Mouse (Mus musculus) adrenal gland, adult 8-10 months (tissue): Measurements from ENCODE around the gene Hlx. TPM values are rescaled to one million over a fixed set of nuclear protein-coding genes. Genes with fewer than 3 reads are reported as not detected.

ENCODE experiments used
- DNase-seq: peaks from one replicate; pipeline ENCODE4 v3.0.0; 2022
- total RNA-seq, 4 experiments: library from RNA; stranded (reverse); gene quantifications; 2 replicates each; pipeline ENCODE4 v1.2.4; 2022

The Hlx gene
- 10 to 100 TPM; 10.0 to 16.0 (median 12.7) TPM for total RNA-seq

DNA sequence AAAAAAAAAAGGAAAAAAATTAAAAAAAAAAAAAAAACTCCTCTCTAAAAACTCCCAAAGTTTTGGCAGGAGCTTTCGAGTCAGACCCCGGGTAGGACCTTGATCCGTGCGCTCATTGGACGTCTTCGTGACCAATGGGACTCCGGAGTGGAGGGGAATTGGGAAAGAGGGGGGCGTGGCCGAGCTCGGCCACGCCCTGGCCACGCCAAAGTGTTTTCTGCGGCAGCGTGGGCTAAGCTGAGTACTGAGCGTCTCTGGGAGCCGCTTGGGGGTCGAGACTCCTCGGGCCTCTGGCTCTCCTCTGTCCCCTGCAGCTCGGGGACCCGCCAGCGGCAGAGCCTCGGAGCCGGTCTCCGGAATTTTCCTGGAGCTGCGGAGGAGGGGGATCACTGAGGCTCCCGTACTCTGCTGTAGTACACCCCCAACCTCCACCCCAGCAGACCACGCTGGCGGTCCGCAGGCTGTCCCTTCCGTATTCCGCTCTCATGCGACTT, at the start of gene Hlx:
Gene Hlx (minus strand): TSS at position 64 of the 494 bp plus-strand sequence.
- peak; percentile 62 for DNase-seq

GRCm38 (mm10) chr1:184782161-184782513, 49.7 kb upstream of the Hlx start:
- DNase-seq, result peak; percentile 18

DNA sequence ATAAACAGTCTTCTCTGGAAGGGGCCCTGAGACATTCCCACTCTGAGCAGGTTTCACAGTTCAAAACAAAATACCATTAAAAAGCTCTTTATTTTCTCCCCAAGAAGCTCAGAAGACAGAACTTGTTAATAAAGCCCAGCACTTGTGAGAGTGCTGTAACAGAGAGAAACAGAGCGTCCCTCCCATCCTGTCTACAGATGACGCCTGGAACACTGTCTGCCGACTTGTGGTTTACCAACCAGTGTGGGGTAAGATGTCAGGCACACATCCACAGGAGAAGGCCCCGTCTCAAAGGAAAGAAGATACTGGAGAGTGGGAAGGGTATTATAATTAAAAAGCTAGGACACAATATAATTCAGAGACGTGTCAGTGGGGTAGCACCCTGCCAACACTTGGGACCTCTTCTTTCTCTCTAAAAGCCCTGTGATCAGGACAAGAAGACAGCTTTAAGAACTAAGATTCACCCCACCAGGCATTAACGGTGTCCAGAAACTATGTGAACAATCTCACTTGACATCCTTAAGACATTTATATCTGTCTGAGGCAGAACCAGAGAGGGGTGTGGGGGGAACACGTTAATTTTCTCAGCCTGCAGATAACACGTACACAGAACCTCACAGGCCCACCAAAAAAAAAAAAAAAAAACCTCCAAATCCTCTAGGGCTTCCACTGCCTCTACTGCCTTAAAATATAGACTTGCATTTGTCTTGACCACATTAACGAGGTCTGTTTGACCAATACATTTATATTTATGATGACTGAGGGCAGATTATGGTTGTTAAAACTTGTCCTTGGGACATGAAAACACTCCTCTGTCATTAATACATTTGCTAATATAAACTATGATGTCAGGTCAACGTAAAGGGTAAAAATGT, 49.1 kb upstream of the Hlx start:
- DNase-seq, result no peak

- DNase-seq, result no peak
Observed at GRCm38 (mm10) chr1:184778157-184778556, 45.7 kb upstream of the Hlx start.

GRCm38 (mm10) chr1:184777061-184777795, 44.8 kb upstream of the Hlx start:
- DNase-seq, result no peak

DNA sequence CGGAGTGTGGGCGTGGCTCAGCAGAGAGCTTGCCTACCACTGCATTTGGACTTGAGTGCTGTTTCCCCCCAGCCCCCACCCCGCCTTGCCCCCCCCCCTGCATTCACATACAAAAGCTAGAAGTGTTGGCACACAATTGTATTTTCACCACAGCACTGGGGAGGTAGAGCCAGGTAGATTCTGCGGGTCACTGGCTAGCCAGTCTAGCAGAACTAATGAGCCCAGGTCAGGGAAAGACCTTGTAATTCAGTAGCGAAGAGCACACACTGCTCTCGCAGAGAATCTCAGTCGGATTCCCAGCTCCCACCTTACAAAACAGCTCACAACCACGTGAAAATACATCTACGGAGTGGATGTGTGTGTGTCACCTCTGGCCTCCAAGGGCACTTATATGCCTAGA, 42.9 kb upstream of the Hlx start:
- no peak for DNase-seq

DNA sequence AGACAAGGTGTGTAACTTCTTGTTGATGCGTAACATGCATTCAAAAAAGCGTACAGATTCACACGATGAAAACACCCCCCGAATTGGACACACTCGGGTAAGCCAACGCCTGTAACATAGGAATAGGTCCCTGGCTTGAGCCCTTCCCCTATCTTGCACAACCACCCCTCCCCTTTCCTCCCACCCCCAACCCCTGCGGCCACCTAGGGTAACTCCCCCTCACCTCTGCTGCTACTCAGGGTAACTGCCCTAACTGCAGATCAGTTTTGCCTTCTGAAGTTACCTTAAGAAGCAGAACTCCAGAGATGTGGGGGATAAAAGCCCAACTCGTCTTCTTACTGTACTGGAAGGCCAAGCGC, 39.5 kb upstream of the Hlx start:
- no peak for DNase-seq

DNA sequence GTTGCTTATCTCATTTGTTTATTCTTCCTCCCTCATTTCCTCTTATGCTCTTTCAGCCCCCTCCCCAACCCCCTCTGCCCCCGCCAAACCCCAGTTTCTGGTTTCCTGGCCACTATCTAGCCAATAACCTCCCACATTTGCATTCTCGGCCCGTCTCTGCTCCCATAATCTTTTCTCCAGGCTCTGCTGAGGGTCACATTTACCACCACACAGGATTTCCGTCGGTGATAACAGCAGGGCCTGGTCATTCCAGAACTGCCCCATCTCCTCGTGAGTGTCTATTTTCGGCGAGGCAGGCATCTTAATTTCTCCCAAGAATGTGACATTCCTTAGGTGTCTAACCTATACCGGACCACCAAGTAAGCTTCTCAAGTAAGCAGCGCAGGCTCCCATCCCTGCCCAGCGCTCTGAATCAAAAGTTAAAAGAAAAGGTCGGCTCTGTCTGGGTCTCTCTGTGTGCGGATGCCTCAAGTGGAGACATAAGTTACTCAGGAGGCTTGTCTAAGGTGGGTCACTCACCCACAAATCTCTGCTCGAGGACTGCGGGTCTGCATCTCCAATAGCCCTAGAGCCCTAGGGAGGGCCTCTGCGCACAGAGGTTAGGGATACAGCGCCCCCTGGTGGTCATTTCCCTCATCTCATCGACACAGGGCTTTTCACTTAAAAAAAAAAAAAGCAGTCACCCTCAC, 38.9 kb upstream of the Hlx start:
- peak; percentile 38 for DNase-seq

DNA sequence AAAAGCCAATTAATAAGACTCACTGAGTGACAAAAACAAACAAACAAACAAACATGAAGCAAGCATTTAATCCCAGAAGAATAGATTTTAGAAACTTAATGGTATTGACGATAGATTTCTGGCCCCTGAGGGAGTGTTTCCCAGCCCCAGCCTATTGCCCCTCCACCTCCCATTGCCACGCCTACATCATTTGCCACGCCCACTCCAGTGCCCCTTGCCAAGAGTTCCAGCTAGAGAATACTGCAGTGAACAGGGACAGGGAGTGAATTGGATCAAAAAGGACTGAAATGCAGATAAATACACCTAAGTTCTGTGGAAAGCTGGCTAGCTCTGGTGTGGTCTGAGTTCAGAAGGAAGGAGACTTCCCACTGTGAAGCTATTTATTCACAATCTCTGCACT, 31.4 kb upstream of the Hlx start:
- DNase-seq, result no peak

DNA sequence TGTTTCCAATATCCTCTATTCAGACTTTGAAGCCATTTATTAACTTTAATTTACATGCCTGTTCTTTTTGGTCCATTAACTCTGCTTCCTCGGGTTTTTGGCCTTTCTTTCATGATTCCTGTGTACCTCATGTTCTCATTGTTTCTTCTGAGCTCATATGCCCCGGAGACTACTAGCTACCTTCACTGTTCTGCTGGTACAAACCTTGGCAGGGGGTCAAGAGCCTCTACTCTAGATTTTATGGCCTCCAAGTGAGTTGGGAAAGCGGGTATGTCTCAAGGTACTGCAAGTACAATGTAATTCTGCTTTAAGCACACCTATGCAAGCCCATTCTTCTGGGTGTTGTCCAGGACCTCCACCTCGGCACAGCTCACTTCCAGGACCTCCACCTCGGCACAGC, 30.5 kb upstream of the Hlx start:
- no peak for DNase-seq

- DNase-seq, result no peak
Observed at GRCm38 (mm10) chr1:184761988-184762387, 29.6 kb upstream of the Hlx start.

DNA sequence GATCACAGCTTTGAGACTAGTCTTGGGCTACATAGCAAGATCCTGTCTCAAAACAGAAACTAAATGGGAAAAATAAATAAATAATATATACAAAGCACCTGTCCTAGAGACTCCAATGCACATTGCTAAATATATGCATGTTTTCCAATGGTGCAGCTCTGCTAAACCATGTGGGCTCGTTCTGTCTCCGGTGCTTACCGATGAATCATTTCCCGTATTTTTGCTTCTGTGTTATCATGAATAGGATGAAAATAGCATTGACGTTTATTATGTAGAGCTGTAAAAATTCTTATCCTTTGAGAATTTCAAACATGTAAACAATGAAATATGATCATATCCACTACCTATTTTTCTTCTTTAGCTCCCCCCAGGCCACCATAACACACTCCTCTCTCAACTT, 20.3 kb upstream of the Hlx start:
- no peak for DNase-seq

DNA sequence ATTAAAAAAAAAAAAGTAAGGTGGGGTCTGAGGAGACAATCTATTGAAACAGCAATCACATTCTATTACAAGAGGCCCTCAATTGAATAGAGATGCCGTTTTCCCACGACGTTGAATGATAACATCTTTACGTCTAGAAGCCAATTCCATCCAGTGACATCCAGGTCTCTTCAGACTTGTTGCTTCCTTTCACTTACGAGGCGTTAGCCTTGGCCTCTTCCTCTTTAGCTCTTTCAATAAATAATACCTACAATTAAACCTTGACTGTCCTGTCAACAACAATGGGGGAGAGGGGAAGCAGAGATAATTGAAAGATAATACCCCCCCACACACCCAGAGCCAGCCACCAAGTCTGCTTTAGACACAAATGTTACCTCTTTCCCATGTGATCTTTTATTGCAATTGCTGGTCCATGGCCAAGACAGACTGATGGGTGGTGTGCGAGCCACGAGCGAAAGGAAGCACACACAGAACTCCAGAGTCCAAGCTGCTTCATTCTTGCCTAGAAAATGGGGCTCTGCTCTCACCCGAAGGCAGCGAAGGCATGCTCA, 17.8 kb upstream of the Hlx start:
- DNase-seq, result no peak

- peak; percentile 49 for DNase-seq
Observed at GRCm38 (mm10) chr1:184748692-184749152, 16.3 kb upstream of the Hlx start.

DNA sequence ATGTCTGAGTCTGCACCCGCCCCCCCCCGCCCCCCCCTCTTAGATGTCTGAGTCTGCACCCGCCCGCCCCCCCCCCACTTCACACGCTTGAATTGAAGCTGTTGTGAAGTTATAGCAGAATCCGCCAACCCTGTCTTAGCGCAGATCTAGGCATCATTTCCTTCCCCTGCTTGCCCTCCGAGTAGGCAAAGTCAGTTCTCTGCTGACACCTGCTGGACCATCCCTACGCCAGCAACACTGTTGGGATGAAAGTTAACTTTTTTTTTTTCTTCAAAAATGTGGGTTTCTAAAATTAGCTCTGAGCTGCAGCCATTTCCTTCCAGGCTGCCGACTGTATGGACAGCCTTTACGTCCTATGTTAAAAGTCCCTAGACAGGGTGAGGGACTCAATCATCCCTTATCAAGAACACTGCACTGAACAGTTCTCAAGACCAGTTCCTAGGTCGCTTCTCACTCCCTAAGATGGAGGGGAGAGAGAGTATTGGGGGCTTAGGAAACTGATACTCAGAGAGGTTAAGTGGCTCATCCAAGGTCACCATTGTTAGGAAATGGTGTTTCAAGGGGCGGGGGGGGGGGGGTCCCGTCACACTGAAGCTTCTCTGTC, 5.6 kb upstream of the Hlx start:
- DNase-seq, result peak; percentile 45

DNA sequence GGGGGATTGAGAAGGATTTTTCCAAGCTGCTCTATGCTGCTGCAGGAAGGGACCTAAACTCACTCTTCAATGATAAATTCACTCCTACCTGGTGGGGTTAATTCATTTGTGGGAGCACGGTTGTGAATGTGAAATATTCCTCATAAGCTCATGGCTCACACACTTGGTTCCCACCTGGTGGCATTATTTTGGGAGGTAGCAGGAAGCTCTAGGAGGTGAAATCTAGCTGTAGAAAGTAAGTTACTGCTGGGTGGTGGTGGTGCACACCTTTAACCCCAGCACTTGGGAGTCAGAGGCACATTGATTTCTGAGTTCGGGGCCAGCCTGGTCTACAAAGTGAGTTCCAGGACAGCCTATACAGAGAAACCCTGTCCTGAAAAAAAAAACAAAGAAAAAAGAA, 4.8 kb upstream of the Hlx start:
- DNase-seq, result no peak

- no peak for DNase-seq
Observed at GRCm38 (mm10) chr1:184736260-184736659, 3.8 kb upstream of the Hlx start.

DNA sequence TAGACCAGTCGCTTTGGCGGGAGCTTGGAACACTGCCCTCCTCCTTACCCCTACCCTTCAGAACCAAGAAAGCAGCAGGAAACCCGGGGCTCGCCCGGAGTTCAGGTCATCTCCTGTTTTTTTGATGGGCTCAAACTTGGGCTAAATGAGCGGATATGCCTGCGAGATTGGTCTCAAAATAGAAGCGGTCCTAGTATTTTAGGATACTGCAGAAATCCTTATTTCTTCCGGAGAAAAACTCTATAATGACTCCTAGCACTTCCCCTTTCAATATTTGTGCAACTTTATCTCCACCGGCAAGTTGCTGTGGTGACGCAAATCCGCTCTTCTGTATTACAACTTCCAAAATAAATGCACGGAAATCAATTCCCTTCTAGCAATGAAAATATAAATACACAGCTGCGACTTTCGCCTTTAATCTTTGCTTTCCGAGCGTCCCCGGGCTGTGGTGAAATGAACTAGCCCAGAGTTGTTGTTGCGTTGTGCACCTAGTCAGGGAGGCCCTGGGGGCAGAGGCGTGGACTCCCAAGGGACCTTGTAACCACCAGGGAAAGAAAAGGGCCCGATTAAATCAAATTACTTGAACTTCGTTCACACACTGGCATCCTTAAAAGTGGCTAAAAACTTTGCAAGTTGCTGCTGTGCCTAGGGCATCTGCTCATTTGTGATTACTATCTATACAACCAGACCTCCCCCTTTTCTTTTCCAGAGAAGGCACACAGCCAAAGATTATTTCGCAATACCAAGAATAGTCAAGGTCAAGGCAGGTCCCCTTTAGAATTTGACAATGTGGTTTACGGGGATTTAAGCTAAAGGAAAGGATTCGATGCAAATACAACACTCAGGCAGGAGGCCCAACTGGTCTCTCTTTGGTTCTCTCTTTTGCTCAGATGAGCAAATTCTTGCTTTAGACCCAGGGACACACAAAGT, 2.8 kb upstream of the Hlx start:
- peak; percentile 47 for DNase-seq

- no peak for DNase-seq
Observed at GRCm38 (mm10) chr1:184734067-184734830, 1.8 kb upstream of the Hlx start.

GRCm38 (mm10) chr1:184733300-184734066, 1.1 kb upstream of the Hlx start:
- no peak for DNase-seq
